Mouse (Mus musculus): ENCODE measurements around the gene Tuft1. TPM values are rescaled to one million over a fixed set of nuclear protein-coding genes. Genes with fewer than 3 reads are reported as not detected.
"Not testable (repeated sequence)": the region's sequence is repeated elsewhere in the genome, so short reads cannot be mapped to it uniquely, and the experiment has no call there.

Gene Tuft1
- polyA plus RNA-seq, 1 experiment from 2014 or later: 5.4 TPM

DNA sequence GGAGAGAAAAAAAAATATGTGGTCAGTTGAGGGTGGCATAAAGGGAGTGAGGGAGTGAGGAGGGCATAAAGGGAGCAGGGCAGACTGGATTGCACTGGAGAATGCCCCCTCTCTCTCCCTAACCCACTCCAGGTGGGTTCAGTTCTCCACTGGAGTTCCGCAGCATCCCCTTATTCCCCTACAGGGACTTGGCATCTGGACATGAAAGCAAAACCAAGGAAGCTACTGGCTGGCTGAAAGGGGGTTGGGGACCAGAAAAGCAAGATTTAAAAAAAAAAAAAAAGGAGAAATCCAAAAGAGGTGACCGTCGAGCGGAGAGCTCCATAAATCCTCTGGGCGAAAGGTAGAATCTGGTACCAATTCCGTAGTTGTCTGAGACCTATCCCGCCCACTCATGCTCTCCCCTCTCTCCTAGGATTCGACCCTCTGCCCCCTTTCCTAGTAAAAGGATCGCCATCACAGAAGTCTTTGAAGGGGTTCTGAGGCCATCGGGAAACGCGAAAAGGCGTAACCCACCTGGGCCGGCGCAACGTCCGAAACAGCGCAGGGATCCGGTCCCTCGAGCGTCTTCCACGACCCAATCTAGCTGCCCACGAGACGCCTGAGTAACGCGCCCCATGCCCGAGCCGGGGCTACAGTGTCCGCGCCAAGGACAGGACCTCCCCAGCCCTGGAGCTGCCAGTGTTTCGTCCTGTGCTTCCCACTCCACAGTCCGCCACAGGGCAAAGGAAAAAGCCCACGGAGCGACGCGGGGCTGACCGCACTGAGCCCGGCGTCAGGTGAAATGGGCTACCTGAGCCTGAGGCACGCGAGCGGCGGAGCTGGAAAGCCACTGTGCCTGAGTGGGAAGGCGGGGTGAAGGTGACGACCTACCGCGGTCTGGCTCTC, 576 bp downstream of the Tuft1 start:
- peaks cover 31% of the 10 kb centered on the region for H3K4me1 ChIP-seq
- peak overlapping the region; percentile 70 for H3K9ac ChIP-seq
- 4% methylated on average over 26 of the region's 47 CpGs for WGBS (ENCODE audit: insufficient replicate concordance)
- peaks cover 10% of the 10 kb centered on the region; the same call in 1 of the 2 replicates for H3K27me3 ChIP-seq (replicated peaks)
- H3K27ac ChIP-seq; H3K9me3 ChIP-seq (replicated peaks); H3K36me3 ChIP-seq: not testable (repeated sequence)
- peak; percentile 45 for ATAC-seq
- peak overlapping the region; percentile 61 for H3K4me3 ChIP-seq
- H3K4me2 ChIP-seq: peak overlapping the region; percentile 88

GRCm38 (mm10) chr3:94653967-94654366, 4.7 kb downstream of the Tuft1 start:
- H3K4me2 ChIP-seq; H3K4me3 ChIP-seq; H3K36me3 ChIP-seq; ATAC-seq; H3K27ac ChIP-seq; H3K9ac ChIP-seq; H3K9me3 ChIP-seq (replicated peaks): not testable (repeated sequence)
- H3K27me3 ChIP-seq (replicated peaks): peaks cover 10% of the 10 kb centered on the region; the same call in 1 of the 2 replicates
- WGBS (ENCODE audit: insufficient replicate concordance): 63% methylated on average over 1 of the region's 1 CpGs
- H3K4me1 ChIP-seq: peaks cover 40% of the 10 kb centered on the region

GRCm38 (mm10) chr3:94650409-94650808, 8.3 kb downstream of the Tuft1 start:
- H3K9me3 ChIP-seq (replicated peaks): no peaks in the 10 kb centered on the region
- peak overlapping the region; percentile 22; the same call in 1 of the 2 replicates for H3K27ac ChIP-seq
- H3K4me3 ChIP-seq: no peak overlapping the region
- no peak for ATAC-seq
- H3K4me1 ChIP-seq: peaks cover 39% of the 10 kb centered on the region
- H3K4me2 ChIP-seq: no peak overlapping the region
- no peaks in the 10 kb centered on the region for H3K36me3 ChIP-seq
- WGBS (ENCODE audit: insufficient replicate concordance): 75% methylated on average over 7 of the region's 7 CpGs
- H3K27me3 ChIP-seq (replicated peaks): no peaks in the 10 kb centered on the region
- H3K9ac ChIP-seq: no peak overlapping the region

- peak overlapping the region; percentile 35 for H3K9ac ChIP-seq
Measured at GRCm38 (mm10) chr3:94648755-94649590, 9.7 kb downstream of the Tuft1 start.

DNA sequence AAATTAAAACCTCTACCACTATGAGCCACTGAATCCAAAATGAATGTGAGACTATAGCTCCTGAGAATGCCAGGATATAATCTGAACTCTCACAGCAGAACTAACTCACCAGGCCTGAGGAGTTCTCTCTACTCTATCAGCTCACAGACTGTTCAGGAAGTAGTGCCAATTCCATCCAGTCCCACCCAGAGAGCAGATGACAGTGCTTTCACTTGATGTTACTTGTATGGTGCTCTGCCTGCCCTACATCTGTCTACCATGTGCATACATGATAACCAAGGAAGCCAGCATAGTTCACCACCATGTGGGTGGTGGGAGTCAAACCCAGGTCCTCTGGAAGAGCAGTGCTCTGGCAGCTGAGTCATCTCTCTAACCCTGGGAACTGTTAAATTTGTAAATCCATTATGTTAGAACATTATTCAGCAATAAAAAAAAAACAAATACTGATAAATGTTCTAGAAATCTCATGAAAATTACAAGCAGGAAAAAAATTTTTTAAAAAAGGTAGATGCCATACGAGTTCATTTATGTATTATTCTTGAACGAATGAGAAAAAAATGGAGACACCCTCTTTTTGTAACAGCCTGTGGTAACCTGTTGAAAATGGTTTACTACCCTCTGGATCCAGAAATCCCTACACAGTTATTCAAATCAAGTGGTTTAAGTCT, 16.0 kb downstream of the Tuft1 start, which contains the start of gene Gm10972:
Gene Gm10972 (plus strand): TSS at position 618 of the 668 bp plus-strand sequence.
- H3K4me1 ChIP-seq; H3K27me3 ChIP-seq (replicated peaks); H3K9me3 ChIP-seq (replicated peaks); H3K27ac ChIP-seq; H3K36me3 ChIP-seq; H3K9ac ChIP-seq; H3K4me3 ChIP-seq; H3K4me2 ChIP-seq: not testable (repeated sequence)
- 0 out of 2 replicates have a peak, but pooled peaks have one; percentile 51 for ATAC-seq
- WGBS (ENCODE audit: insufficient replicate concordance): 76% methylated on average over 2 of the region's 2 CpGs

More at GRCm38 (mm10) chr3:94648755-94649590, 9.7 kb downstream of the Tuft1 start:
- Histone ChIP-seq H3K36me3 (no peaks in the 10 kb centered on the region), H3K4me2 (peak overlapping the region; percentile 55), H3K27ac (peak overlapping the region; percentile 72), H3K4me3 (0 out of 2 replicates have a peak overlapping the region, but pooled peaks have one; percentile 0), H3K27me3 (replicated peaks) (no peaks in the 10 kb centered on the region), H3K9me3 (replicated peaks) (no peaks in the 10 kb centered on the region), H3K4me1 (peaks cover 39% of the 10 kb centered on the region)
- ATAC-seq: peak; percentile 84
- WGBS (ENCODE audit: insufficient replicate concordance): 44% methylated on average over 6 of the region's 6 CpGs

DNA sequence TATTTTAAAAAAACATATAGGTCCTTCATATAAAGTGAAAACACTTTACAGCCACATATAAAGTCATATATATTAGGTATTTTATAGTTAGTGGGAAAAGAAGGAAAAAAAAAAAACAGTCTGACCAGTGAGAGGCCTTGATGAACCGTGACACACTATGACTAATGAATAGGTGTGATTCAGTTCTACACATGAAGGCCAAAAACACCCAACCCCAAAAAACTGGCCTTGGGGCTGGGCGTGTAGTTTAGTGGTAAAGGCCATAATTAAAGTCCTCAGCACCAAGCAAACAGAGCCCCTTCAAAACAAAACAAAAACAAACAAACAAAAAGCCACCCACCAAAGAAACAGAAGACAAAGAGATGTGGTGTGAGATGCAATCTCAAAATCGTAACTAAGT, 28.8 kb downstream of the Tuft1 start:
- H3K9me3 ChIP-seq (replicated peaks): no peaks in the 10 kb centered on the region
- ATAC-seq: no peak
- no peaks in the 10 kb centered on the region for H3K4me1 ChIP-seq
- 70% methylated on average over 3 of the region's 3 CpGs for WGBS (ENCODE audit: insufficient replicate concordance)
- H3K36me3 ChIP-seq: 0 out of 2 replicates have a peak, but pooled peaks cover 2% of the 10 kb centered on the region
- H3K27me3 ChIP-seq (replicated peaks): no peaks in the 10 kb centered on the region
- H3K4me3 ChIP-seq: no peak overlapping the region
- H3K4me2 ChIP-seq: no peak overlapping the region
- H3K27ac ChIP-seq: no peak overlapping the region
- no peak overlapping the region for H3K9ac ChIP-seq

- ATAC-seq: no peak
- Histone ChIP-seq H3K4me1 (0 out of 2 replicates have a peak, but pooled peaks cover under 1% of the 10 kb centered on the region), H3K27ac (no peak overlapping the region), H3K4me3 (no peak overlapping the region), H3K9me3 (replicated peaks) (no peaks in the 10 kb centered on the region), H3K36me3 (0 out of 2 replicates have a peak, but pooled peaks cover 2% of the 10 kb centered on the region), H3K4me2 (no peak overlapping the region), H3K27me3 (replicated peaks) (no peaks in the 10 kb centered on the region), H3K9ac (no peak overlapping the region)
- WGBS (ENCODE audit: insufficient replicate concordance): 83% methylated on average over 5 of the region's 5 CpGs
Measured at GRCm38 (mm10) chr3:94628712-94629111, 30.0 kb downstream of the Tuft1 start.

GRCm38 (mm10) chr3:94624281-94624680, 34.4 kb downstream of the Tuft1 start:
- Histone ChIP-seq H3K27ac (no peak overlapping the region), H3K9ac (no peak overlapping the region), H3K4me2 (no peak overlapping the region), H3K27me3 (replicated peaks) (no peaks in the 10 kb centered on the region), H3K4me1 (peaks cover 26% of the 10 kb centered on the region), H3K36me3 (peaks cover 21% of the 10 kb centered on the region), H3K4me3 (no peak overlapping the region), H3K9me3 (replicated peaks) (no peaks in the 10 kb centered on the region)
- WGBS (ENCODE audit: insufficient replicate concordance): 79% methylated on average over 4 of the region's 4 CpGs
- no peak for ATAC-seq

DNA sequence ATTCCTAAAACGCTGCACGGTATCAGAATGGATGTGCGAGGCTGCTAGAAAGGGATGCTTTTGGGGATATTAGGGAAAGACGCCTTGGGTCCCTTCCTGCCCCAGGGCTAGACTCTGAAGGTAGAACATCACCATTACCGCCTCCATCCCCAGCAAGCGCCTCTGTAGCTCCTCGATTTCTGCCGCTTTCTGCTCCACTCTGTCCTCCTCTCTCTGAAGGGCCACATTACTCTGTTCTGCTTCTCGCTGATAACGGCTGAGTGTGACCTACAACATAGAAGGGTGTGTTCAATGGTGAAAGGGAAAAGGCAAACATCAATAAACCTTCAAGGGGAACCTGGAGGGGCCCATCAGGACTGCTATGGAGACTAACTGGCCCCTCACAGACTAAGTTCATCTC, 36.1 kb downstream of the Tuft1 start:
- Histone ChIP-seq H3K27ac (peak overlapping the region; percentile 78), H3K36me3 (peaks cover 18% of the 10 kb centered on the region), H3K4me2 (peak overlapping the region; percentile 41), H3K9ac (peak overlapping the region; percentile 49; the same call in 1 of the 2 replicates), H3K4me1 (peaks cover 34% of the 10 kb centered on the region), H3K27me3 (replicated peaks) (no peaks in the 10 kb centered on the region), H3K9me3 (replicated peaks) (no peaks in the 10 kb centered on the region), H3K4me3 (no peak overlapping the region)
- peak; percentile 89 for ATAC-seq
- WGBS (ENCODE audit: insufficient replicate concordance): 59% methylated on average over 10 of the region's 10 CpGs

- Histone ChIP-seq H3K4me2 (peak overlapping the region; percentile 41), H3K36me3 (peaks cover 18% of the 10 kb centered on the region), H3K4me3 (no peak overlapping the region), H3K27ac (peak overlapping the region; percentile 78), H3K4me1 (peaks cover 34% of the 10 kb centered on the region), H3K9ac (peak overlapping the region; percentile 49), H3K27me3 (replicated peaks) (no peaks in the 10 kb centered on the region), H3K9me3 (replicated peaks) (no peaks in the 10 kb centered on the region)
- peak; percentile 87 for ATAC-seq
- 68% methylated on average over 11 of the region's 11 CpGs for WGBS (ENCODE audit: insufficient replicate concordance)
Measured at GRCm38 (mm10) chr3:94621740-94622507, 36.7 kb downstream of the Tuft1 start.

GRCm38 (mm10) chr3:94616717-94617116, 42.0 kb downstream of the Tuft1 start:
- H3K4me2 ChIP-seq: no peak overlapping the region
- H3K9ac ChIP-seq: no peak overlapping the region
- H3K36me3 ChIP-seq: peaks cover 26% of the 10 kb centered on the region
- no peak overlapping the region for H3K4me3 ChIP-seq
- H3K27ac ChIP-seq: no peak overlapping the region
- H3K9me3 ChIP-seq (replicated peaks): no peaks in the 10 kb centered on the region
- peak; percentile 22; the same call in 1 of the 2 replicates for ATAC-seq
- H3K27me3 ChIP-seq (replicated peaks): no peaks in the 10 kb centered on the region
- H3K4me1 ChIP-seq: peaks cover 25% of the 10 kb centered on the region
- WGBS (ENCODE audit: insufficient replicate concordance): 45% methylated on average over 4 of the region's 4 CpGs

All from liver, embryonic 12.5 days (tissue).